Mouse (Mus musculus) bone marrow, adult 2 months (tissue): ENCODE data around the gene Cpa4. TPM values are rescaled to one million over a fixed set of nuclear protein-coding genes. Genes with fewer than 3 reads are reported as not detected.

Experiments
- H3K27ac ChIP-seq: fragments of 200-500 bp; 2 replicates; pipeline ENCODE4 v1.5.1; 2012; ENCODE audit warnings: low read depth, mild to moderate bottlenecking, control low read depth, inconsistent platforms, low read length; ENCODE audit not compliant: control insufficient read depth, poor library complexity, insufficient read depth
- H3K4me1 ChIP-seq: fragments of 200-500 bp; 2 replicates; pipeline ENCODE4 v1.6.1; 2011; ENCODE audit warnings: low read length; ENCODE audit not compliant: control insufficient read depth, insufficient read depth
- H3K4me3 ChIP-seq: fragments of 200-500 bp; replicated peaks from 2 replicates; pipeline ENCODE3; 2011; ENCODE audit warnings: mild to moderate bottlenecking, low read depth, low read length, control low read depth; ENCODE audit not compliant: control insufficient read depth
- CTCF ChIP-seq: fragments of 200-500 bp; IDR thresholded peaks from 2 replicates; pipeline ENCODE4 v1.5.1; 2011; ENCODE audit warnings: low read length, control low read depth; ENCODE audit not compliant: control insufficient read depth, insufficient read depth
- POLR2A ChIP-seq: fragments of 200-500 bp; IDR thresholded peaks from 2 replicates; pipeline ENCODE4 v1.6.1; 2011; ENCODE audit warnings: low read depth, mild to moderate bottlenecking, control low read depth, low read length, borderline replicate concordance; ENCODE audit not compliant: control insufficient read depth
- WGBS: fragments of 180-500 bp; shearing (Covaris S2); methylation state at CpG from one replicate; pipeline ENCODE4 v1.1.7; 2018; 5-methylcytosine and 5-hydroxymethylcytosine counted together
- polyA plus RNA-seq: library from polyadenylated mRNA; stranded (reverse); fragments of >200 nt; gene quantifications from 2 replicates; pipeline ENCODE4 v1.2.4, GENCODE M21; 2011; ENCODE audit warnings: low replicate concordance; ENCODE audit not compliant: missing spikeins, insufficient read depth, insufficient read length

Gene Cpa4
- polyA plus RNA-seq, 1 experiment, result not detected

DNA sequence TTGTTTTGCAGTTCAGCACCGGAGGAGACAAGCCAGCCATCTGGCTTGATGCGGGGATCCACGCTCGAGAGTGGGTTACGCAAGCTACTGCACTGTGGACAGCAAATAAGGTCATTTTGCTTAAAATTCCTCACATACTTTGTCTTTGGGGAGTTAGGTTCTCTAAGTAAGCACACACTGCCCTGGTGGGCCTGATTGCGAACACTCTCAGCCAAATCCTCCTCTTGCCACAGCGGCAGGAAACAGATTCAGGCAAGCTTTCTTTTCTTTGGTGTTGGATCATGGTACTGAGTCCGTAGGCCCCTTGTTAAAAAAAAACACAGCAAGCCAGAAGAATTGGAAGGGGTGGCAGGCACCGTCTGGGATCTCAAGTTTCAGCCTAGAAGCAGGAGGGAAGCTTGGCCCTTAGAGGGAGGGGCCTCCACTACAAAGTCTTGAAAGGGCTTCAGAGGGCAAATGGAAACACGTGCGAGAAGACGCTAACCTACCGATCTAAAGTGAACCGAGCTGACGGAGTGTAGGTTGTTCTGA is 18.9 kb upstream of the Cpa4 start:
- 57% methylated on average over 15 of the region's 15 CpGs for WGBS
- no peak for TF ChIP-seq POLR2A
- TF ChIP-seq CTCF, result no peak
- Histone ChIP-seq H3K4me1 (no peaks in the 10 kb centered on the region; the same call in 1 of the 2 replicates), H3K27ac (no peak overlapping the region), H3K4me3 (no peak overlapping the region)

DNA sequence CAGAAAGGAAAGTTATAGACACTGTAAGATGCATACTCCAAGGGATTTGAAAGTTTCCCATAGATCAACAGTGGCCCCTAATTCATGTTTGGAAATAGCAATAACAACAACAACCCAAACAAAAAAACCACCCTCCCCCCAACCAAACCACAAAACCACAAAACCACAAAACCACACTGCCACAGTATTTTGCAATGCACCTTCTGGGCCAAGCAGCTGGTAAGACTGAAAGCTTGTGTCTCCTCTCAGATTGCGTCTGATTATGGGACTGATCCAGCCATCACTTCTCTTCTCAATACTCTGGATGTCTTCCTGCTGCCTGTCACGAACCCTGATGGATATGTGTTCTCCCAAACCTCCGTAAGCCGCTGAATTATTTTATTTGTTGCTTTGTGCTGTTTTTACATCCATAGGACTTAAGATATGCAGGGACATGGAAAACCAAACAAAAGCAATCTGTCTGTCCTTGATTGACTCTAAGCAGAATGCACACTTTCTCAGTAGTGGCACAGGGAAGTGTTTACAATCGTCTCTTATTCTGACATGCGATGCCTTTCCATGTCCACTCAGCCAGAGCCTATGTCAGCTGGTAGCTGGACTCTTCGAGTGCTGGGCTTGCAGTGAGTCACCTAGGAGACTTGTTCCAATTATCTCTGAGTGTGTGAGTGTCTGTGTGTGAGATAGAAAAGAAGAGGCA is 17.5 kb upstream of the Cpa4 start:
- Histone ChIP-seq H3K27ac (no peak overlapping the region), H3K4me1 (no peaks in the 10 kb centered on the region; the same call in 1 of the 2 replicates), H3K4me3 (no peak overlapping the region)
- TF ChIP-seq CTCF, result no peak
- no peak for TF ChIP-seq POLR2A
- 53% methylated on average over 7 of the region's 7 CpGs for WGBS

DNA sequence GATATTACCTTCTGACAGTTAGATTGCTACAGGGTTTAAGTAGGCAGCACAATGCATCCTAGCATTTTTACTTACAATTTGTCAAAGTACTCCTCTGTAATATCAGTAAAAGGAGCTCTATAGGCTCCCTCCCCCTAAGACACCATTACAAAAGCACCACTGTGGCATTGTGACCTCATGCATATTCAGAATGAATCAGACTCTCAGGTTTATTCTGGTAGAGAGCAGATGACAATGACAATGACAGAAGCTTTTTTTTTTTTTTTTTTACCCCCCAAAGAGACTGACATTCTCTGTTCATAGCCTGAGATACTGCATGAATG is 17.0 kb upstream of the Cpa4 start:
- no peak overlapping the region for H3K4me3 ChIP-seq
- TF ChIP-seq CTCF (no peak), POLR2A (no peak)

DNA sequence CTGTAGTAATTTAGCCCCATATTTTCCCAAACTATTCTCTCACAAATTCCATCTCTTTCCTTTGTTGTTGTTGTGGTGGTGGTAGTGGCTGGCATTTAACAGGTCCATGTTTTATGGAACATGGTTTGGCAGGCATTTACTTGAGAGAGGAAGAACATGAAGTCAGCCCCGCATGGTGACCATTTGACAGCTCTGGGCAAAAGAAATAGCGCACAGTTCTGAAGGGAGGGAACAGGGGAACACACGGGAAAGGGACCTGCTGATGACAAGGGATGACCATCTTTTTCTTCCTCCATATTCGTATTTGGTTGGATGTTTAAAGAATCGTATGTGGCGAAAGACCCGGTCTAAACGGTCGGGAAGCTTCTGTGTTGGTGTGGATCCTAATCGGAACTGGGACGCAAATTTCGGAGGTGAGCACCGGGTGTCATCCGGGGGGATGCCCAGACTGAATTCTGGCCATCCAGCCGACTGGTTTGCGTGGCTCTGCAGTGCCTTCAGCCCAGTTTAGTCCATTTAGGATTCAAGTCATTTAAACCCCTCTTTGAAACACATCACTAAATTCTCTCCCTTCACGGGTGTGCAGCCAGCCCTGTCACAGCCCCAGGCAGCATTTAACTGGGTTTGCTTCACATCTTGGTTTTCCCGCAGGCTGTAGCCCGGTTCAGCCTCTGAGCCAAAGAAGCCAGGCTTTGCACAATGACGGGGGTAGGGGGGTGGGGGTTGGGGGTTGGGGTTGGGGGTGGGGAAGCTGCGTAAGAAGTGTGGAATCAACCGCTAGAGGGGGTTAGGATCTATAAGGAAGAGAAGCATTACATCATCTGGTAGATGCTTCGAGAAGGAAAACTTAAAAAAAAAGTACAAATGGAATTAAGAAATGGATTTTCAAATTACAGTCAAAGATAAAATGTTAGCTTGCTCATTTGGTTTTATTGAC is 16.3 kb upstream of the Cpa4 start:
- TF ChIP-seq POLR2A (no peak), CTCF (no peak)
- Histone ChIP-seq H3K4me1 (no peaks in the 10 kb centered on the region; the same call in 1 of the 2 replicates), H3K4me3 (no peak overlapping the region), H3K27ac (no peak overlapping the region)
- WGBS, result 33% methylated on average over 23 of the region's 23 CpGs

More for the DNA sequence above, 17.0 kb upstream of the Cpa4 start:
- Histone ChIP-seq H3K27ac (no peak overlapping the region), H3K4me1 (no peaks in the 10 kb centered on the region; the same call in 1 of the 2 replicates)

DNA sequence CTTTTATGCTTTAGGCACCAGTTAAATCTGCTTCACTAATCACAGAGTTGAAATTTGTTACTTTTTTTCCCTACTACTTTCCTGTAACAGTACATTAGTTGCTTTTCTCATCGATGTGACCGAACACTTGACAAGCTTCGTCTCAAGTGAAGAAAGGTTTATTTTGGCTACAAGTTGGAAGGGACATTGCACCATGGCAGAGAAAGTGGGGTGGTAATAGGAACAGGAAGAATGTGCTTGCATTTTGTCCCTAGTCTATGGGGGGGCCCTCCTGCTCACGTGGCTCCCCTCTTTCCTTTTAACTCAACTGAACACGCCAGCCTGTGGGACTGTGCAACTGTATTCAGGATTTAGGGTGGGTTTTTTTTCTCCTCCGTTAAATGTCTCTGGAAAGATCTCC is 15.5 kb upstream of the Cpa4 start:
- no peak overlapping the region for H3K4me3 ChIP-seq
- no peak for TF ChIP-seq CTCF
- no peak for TF ChIP-seq POLR2A
- 17% methylated on average over 6 of the region's 6 CpGs for WGBS
- H3K27ac ChIP-seq, result no peak overlapping the region
- no peaks in the 10 kb centered on the region; the same call in 1 of the 2 replicates for H3K4me1 ChIP-seq

DNA sequence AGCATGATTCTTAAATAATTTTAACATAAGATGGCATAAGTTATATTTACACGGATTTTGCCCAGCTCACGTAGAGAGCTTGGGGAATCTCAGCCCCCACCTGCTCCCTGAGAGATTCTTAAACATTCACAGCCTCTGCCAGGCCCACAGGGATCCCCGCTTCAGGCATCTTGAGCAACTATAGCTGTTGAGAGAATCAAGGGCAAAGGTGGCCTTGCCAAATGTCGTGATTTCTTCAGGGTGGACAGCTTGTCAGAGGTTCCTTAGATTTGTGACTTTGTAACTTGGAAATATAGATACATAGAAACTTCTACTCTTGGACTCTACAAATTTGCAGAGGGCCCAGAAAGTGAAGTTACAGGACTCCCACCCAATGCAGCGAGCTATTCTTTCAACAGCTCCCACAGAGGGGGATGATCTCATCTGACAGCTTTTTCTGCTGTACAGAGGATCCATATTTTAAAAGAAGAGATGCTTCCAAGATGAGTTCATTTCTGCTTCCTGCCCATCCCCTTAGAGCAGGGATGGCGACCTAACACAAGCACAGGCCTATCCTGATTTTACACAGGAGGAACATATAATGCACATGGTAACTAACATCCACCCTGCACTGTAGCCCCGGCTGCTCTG is 14.7 kb upstream of the Cpa4 start:
- Histone ChIP-seq H3K4me1 (no peaks in the 10 kb centered on the region; the same call in 1 of the 2 replicates), H3K27ac (no peak overlapping the region), H3K4me3 (no peak overlapping the region)
- no peak for TF ChIP-seq POLR2A
- no peak for TF ChIP-seq CTCF
- WGBS, result 70% methylated on average over 7 of the region's 7 CpGs

DNA sequence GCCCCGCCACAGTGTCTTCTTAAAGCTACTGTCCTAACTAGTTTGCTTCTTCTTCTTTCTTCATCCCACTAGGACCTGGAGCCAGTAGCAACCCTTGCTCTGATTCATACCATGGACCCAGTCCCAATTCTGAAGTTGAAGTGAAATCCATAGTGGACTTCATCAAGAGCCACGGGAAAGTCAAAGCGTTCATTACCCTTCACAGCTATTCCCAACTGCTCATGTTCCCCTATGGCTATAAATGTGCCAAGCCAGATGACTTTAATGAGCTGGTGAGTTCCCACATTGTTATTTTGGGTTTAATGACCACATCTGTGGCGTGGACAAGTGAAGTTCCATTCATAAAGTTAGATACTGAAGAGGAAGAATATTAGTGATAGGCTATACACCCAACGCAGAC is 14.1 kb upstream of the Cpa4 start:
- WGBS, result 84% methylated on average over 5 of the region's 5 CpGs
- Histone ChIP-seq H3K27ac (no peak overlapping the region), H3K4me3 (no peak overlapping the region), H3K4me1 (no peaks in the 10 kb centered on the region; the same call in 1 of the 2 replicates)
- TF ChIP-seq POLR2A (no peak), CTCF (no peak)
